Mouse (Mus musculus): ENCODE results near the gene Cd3e.
"Not testable (repeated sequence)": the region's sequence is repeated elsewhere in the genome, so short reads cannot be mapped to it uniquely, and the experiment has no call there.

The Cd3e gene

GRCm38 (mm10) chr9:45009180-45010078, at the start of gene Cd3e:
Cd3e (minus strand) TSS chr9:45009627.
- no peak for DNase-seq (ENCODE audit: low read depth, low spot score)

- no peak for DNase-seq (ENCODE audit: low read depth, low spot score)
Measured at GRCm38 (mm10) chr9:45058304-45058940, 49.0 kb upstream of the Cd3e start.

GRCm38 (mm10) chr9:45055082-45055713, 45.8 kb upstream of the Cd3e start, which contains the start of gene Mpzl3:
Mpzl3 (plus strand) TSS chr9:45055186.
- DNase-seq (ENCODE audit: low read depth, low spot score) = peak; percentile 70

- DNase-seq (ENCODE audit: low read depth, low spot score) = no peak
Measured at GRCm38 (mm10) chr9:45050301-45050700, 40.9 kb upstream of the Cd3e start.

- DNase-seq (ENCODE audit: low read depth, low spot score) = no peak
Measured at GRCm38 (mm10) chr9:45049731-45050130, 40.3 kb upstream of the Cd3e start.

GRCm38 (mm10) chr9:45048511-45048910, 39.1 kb upstream of the Cd3e start:
- no peak for DNase-seq (ENCODE audit: low read depth, low spot score)

GRCm38 (mm10) chr9:45046973-45047372, 37.5 kb upstream of the Cd3e start:
- no peak for DNase-seq (ENCODE audit: low read depth, low spot score)

- no peak for DNase-seq (ENCODE audit: low read depth, low spot score)
Measured at GRCm38 (mm10) chr9:45042947-45043346, 33.5 kb upstream of the Cd3e start.

GRCm38 (mm10) chr9:45042056-45042720, 32.8 kb upstream of the Cd3e start:
- no peak for DNase-seq (ENCODE audit: low read depth, low spot score)

- no peak for DNase-seq (ENCODE audit: low read depth, low spot score)
Measured at GRCm38 (mm10) chr9:45041131-45041838, 31.9 kb upstream of the Cd3e start.

GRCm38 (mm10) chr9:45040066-45040845, 30.8 kb upstream of the Cd3e start:
- DNase-seq (ENCODE audit: low read depth, low spot score) = no peak

GRCm38 (mm10) chr9:45039499-45039898, 30.1 kb upstream of the Cd3e start, which contains the start of gene Mpzl2:
Mpzl2 (plus strand) TSS chr9:45039799.
- no peak for DNase-seq (ENCODE audit: low read depth, low spot score)

- DNase-seq (ENCODE audit: low read depth, low spot score) = not testable (repeated sequence)
Measured at GRCm38 (mm10) chr9:45037803-45038202, 28.4 kb upstream of the Cd3e start.

GRCm38 (mm10) chr9:45034526-45034925, 25.1 kb upstream of the Cd3e start:
- DNase-seq (ENCODE audit: low read depth, low spot score) = no peak

- no peak for DNase-seq (ENCODE audit: low read depth, low spot score)
Measured at GRCm38 (mm10) chr9:45032261-45032660, 22.8 kb upstream of the Cd3e start.

- no peak for DNase-seq (ENCODE audit: low read depth, low spot score)
Measured at GRCm38 (mm10) chr9:45030341-45030740, 20.9 kb upstream of the Cd3e start.

- DNase-seq (ENCODE audit: low read depth, low spot score) = no peak
Measured at GRCm38 (mm10) chr9:45027376-45027775, 17.9 kb upstream of the Cd3e start.

GRCm38 (mm10) chr9:45024187-45024586, 14.8 kb upstream of the Cd3e start:
- DNase-seq (ENCODE audit: low read depth, low spot score) = no peak

- DNase-seq (ENCODE audit: low read depth, low spot score) = no peak
Measured at GRCm38 (mm10) chr9:45023638-45024037, 14.2 kb upstream of the Cd3e start.

GRCm38 (mm10) chr9:45022800-45023199, 13.4 kb upstream of the Cd3e start:
- DNase-seq (ENCODE audit: low read depth, low spot score) = peak; percentile 31
